Mouse (Mus musculus) brain, embryonic 14.5 days (tissue): ENCODE measurements at regions not wholly inside any gene's neighbourhood (a gene's known extent, or its start where the extent isn't known, plus 50 kb on each side); places are given as distances from the start of the nearest gene placed in this dataset.

ENCODE experiments used
- DNase-seq: peaks from one replicate; pipeline ENCODE4 v3.0.0-alpha.2; 2011; ENCODE audit warnings: low read depth
- CTCF ChIP-seq: fragments of 200-500 bp; IDR thresholded peaks from 2 replicates; pipeline ENCODE4 v1.5.1; 2012; ENCODE audit warnings: inconsistent platforms, mild to moderate bottlenecking, moderate library complexity, borderline replicate concordance; ENCODE audit not compliant: insufficient read depth, insufficient read length; ENCODE audit errors: extremely low read depth
- POLR2A ChIP-seq: fragments of 200-500 bp; IDR thresholded peaks from 2 replicates; pipeline ENCODE4 v1.6.1; 2012; ENCODE audit warnings: mild to moderate bottlenecking, inconsistent platforms, borderline replicate concordance; ENCODE audit not compliant: poor library complexity, insufficient read depth, insufficient read length, severe bottlenecking; ENCODE audit errors: extremely low read depth

GRCm38 (mm10) chr5:64653764-64654163, 149.4 kb upstream of the Klf3 start:
- no peak for DNase-seq
- TF ChIP-seq POLR2A (no peak), CTCF (no peak)

- TF ChIP-seq CTCF, result no peak
- TF ChIP-seq POLR2A, result no peak
Observed at GRCm38 (mm10) chr5:64655286-64655685, 147.9 kb upstream of the Klf3 start.

GRCm38 (mm10) chr5:64661959-64662358, 141.2 kb upstream of the Klf3 start:
- no peak for TF ChIP-seq CTCF
- no peak for TF ChIP-seq POLR2A
- DNase-seq, result no peak

More at GRCm38 (mm10) chr5:64655286-64655685, 147.9 kb upstream of the Klf3 start:
- no peak for DNase-seq

GRCm38 (mm10) chr5:64662476-64662875, 140.7 kb upstream of the Klf3 start:
- peak; percentile 24 for DNase-seq
- TF ChIP-seq CTCF (no peak), POLR2A (no peak)

GRCm38 (mm10) chr5:64663766-64664165, 139.4 kb upstream of the Klf3 start:
- TF ChIP-seq POLR2A (no peak), CTCF (no peak)
- no peak for DNase-seq

- no peak for DNase-seq
- TF ChIP-seq POLR2A (no peak), CTCF (no peak)
Observed at GRCm38 (mm10) chr5:64665064-64665463, 138.1 kb upstream of the Klf3 start.

- TF ChIP-seq CTCF (no peak), POLR2A (no peak)
- no peak for DNase-seq
Observed at GRCm38 (mm10) chr5:64666256-64666655, 136.9 kb upstream of the Klf3 start.

- TF ChIP-seq POLR2A (no peak), CTCF (no peak)
- no peak for DNase-seq
Observed at GRCm38 (mm10) chr5:64667053-64667452, 136.1 kb upstream of the Klf3 start.

- TF ChIP-seq POLR2A, result no peak
- no peak for TF ChIP-seq CTCF
Observed at GRCm38 (mm10) chr5:64673861-64674260, 129.3 kb upstream of the Klf3 start.

GRCm38 (mm10) chr5:64676214-64676945, 126.8 kb upstream of the Klf3 start:
- TF ChIP-seq POLR2A (no peak), CTCF (no peak)
- DNase-seq, result no peak

More at GRCm38 (mm10) chr5:64673861-64674260, 129.3 kb upstream of the Klf3 start:
- no peak for DNase-seq

- TF ChIP-seq POLR2A, result no peak
- TF ChIP-seq CTCF, result no peak
- DNase-seq, result no peak
Observed at GRCm38 (mm10) chr5:64676946-64677588, 126.1 kb upstream of the Klf3 start.

GRCm38 (mm10) chr5:64678706-64679105, 124.5 kb upstream of the Klf3 start:
- DNase-seq, result no peak
- TF ChIP-seq CTCF, result no peak
- TF ChIP-seq POLR2A, result no peak
